Mouse (Mus musculus) yolk sac, embryonic 10.5 days (tissue): ENCODE measurements around the gene Rps27l.

Experiments
- DNase-seq: peaks from one replicate; pipeline ENCODE4 v3.0.0-alpha.2; 2017; ENCODE audit warnings: low spot score

Gene Rps27l

GRCm38 (mm10) chr9:66982085-66982484 lies 36.2 kb downstream of the Rps27l start:
- DNase-seq = no peak

- DNase-seq = no peak
Measured at GRCm38 (mm10) chr9:66985377-66985776, 39.5 kb downstream of the Rps27l start.

- DNase-seq = peak; percentile 55
Measured at GRCm38 (mm10) chr9:66988198-66988887, 42.5 kb downstream of the Rps27l start.

GRCm38 (mm10) chr9:66988888-66989414 lies 43.1 kb downstream of the Rps27l start:
- peak; percentile 64 for DNase-seq

- DNase-seq = no peak
Measured at GRCm38 (mm10) chr9:66989581-66989980, 43.7 kb downstream of the Rps27l start.

GRCm38 (mm10) chr9:66990046-66990445 lies 44.2 kb downstream of the Rps27l start:
- no peak for DNase-seq

- no peak for DNase-seq
Measured at GRCm38 (mm10) chr9:66991021-66991749, 45.3 kb downstream of the Rps27l start.

GRCm38 (mm10) chr9:66991750-66992410 lies 46.0 kb downstream of the Rps27l start:
- DNase-seq = no peak
